19 mouse cellular contexts compared by ENCODE assay signal in the genomic region with DNA sequence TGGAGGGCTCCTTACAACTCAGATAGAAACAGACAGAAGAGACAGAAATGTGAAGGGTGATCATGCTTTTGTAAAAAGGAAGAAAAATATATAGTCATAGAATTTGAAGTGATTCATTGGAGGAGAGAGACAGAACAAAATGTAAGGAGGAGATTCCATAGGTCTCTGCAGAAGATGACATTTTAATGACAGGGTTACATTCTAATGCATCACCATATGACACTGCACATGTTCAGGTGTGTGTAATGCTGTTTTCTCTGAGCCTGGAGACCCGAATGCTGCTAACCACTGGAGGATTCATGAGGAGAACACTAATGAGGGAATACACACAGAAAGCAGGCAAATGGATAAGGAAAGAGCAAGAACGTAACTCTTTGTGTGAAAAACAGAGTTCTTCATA. TPM values are rescaled to one million over a fixed set of nuclear protein-coding genes. Genes with fewer than 3 reads are reported as not detected.
"Had no signal": no experiment of that assay in that cellular context is flagged by ENCODE, and none has a peak within 500 bp of the region (broad histone marks: within the 10 kb centered on the region; RNA-seq: fewer than 3 reads in every experiment).

No protein-coding gene starts in this region.

- H3K27ac ChIP-seq: kidney, embryonic 15.5 days; limb, embryonic 15.5 days; midbrain, embryonic 13.5 days; neural tube, embryonic 15.5 days; stomach, embryonic 15.5 days had no signal

- H3K9me3 ChIP-seq: kidney, embryonic 15.5 days; limb, embryonic 15.5 days; midbrain, embryonic 13.5 days; neural tube, embryonic 15.5 days; stomach, embryonic 15.5 days had no signal

- ATAC-seq: intestine, embryonic 16.5 days; lung, postnatal 0 days; midbrain, embryonic 13.5 days had no signal

- H3K4me1 ChIP-seq: kidney, embryonic 15.5 days; limb, embryonic 15.5 days; midbrain, embryonic 13.5 days; neural tube, embryonic 15.5 days; stomach, embryonic 15.5 days had no signal

- H3K27me3 ChIP-seq: kidney, embryonic 15.5 days; limb, embryonic 15.5 days; midbrain, embryonic 13.5 days; neural tube, embryonic 15.5 days; stomach, embryonic 15.5 days had no signal

- H3K36me3 ChIP-seq: kidney, embryonic 15.5 days; limb, embryonic 15.5 days; midbrain, embryonic 13.5 days; neural tube, embryonic 15.5 days; stomach, embryonic 15.5 days had no signal

- DNase-seq: kidney, postnatal 25 days; right cerebral cortex, adult 18-20 months; right cerebral cortex, postnatal 25 days had no signal

- H3K4me3 ChIP-seq: kidney, embryonic 15.5 days; limb, embryonic 15.5 days; midbrain, embryonic 13.5 days; neural tube, embryonic 15.5 days; stomach, embryonic 15.5 days had no signal

- H3K4me2 ChIP-seq: kidney, embryonic 15.5 days; limb, embryonic 15.5 days; midbrain, embryonic 13.5 days; neural tube, embryonic 15.5 days; stomach, embryonic 15.5 days had no signal

- H3K9ac ChIP-seq: kidney, embryonic 15.5 days; limb, embryonic 15.5 days; midbrain, embryonic 13.5 days; neural tube, embryonic 15.5 days; stomach, embryonic 15.5 days had no signal

RNA-seq across cellular contexts. Expression of a gene that starts 0.8 kb away (rescaled TPM):
- total RNA-seq: layer of hippocampus, postnatal 25 days; left cerebral cortex, adult 8-10 months; left cerebral cortex, postnatal 25 days; midbrain, postnatal 0 days had no signal
- polyA plus RNA-seq: kidney, embryonic 15.5 days; midbrain, embryonic 13.5 days; midbrain, postnatal 0 days; neural tube, embryonic 11.5 days; testis, adult 2 months had no signal

RNA-seq across cellular contexts. Expression of a gene that starts 57.1 kb away (rescaled TPM):
- total RNA-seq: layer of hippocampus, postnatal 25 days; left cerebral cortex, adult 8-10 months; left cerebral cortex, postnatal 25 days; midbrain, postnatal 0 days had no signal
- polyA plus RNA-seq: intestine, embryonic 16.5 days; kidney, embryonic 15.5 days; limb, embryonic 11.5 days; limb, embryonic 15.5 days; lung, postnatal 0 days; midbrain, embryonic 13.5 days; midbrain, postnatal 0 days; neural tube, embryonic 11.5 days; neural tube, embryonic 15.5 days; small intestine, adult 2 months; stomach, embryonic 15.5 days; urinary bladder, adult 2 months had no signal
